Mouse (Mus musculus): ENCODE results near the gene Flcn. TPM values are rescaled to one million over a fixed set of nuclear protein-coding genes. Genes with fewer than 3 reads are reported as not detected.

Flcn gene
- polyA plus RNA-seq, 1 experiment, result 21.4 TPM

DNA sequence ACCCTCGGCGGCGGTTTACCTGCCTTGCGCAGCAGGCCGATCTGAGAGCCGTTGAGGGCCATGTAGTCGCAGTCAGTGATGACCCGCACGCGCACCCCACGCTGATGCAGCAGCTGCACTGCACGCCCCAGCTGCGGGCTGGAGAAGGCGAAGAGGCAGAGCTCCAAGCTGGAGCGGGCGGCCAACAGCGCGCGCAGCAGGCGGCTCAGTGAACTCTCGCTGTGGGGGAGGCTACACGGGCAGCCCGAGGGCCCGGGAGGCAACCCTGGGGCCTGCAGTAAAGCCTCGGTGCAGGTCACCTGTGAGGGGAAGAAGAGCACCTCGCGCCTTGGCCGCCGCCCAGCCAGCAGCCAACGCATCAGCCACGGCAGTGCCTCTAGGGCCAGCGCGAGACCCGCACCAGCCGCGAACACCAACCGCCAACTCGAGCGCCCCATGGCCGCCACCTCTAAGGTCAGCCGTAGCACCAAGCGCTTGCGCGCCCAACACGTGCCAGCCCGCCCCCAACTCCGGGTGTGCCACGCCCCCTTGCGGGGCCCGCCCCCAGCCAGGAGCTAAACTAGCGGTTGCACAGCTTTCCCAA, 22.5 kb downstream of the Flcn start, which contains the start of gene Pld6:
TSS of gene Pld6 (minus strand) at position 447 of the 583 bp plus-strand sequence.
- Histone ChIP-seq H3K4me3 (ENCODE audit: insufficient read depth, low read length) (0 out of 2 replicates have a peak within 1 kb of the TSS, but pooled peaks have one; percentile 7), H3K27ac (ENCODE audit: insufficient read depth, low read length) (no peak within 1 kb of the TSS), H3K4me1 (ENCODE audit: control insufficient read depth, insufficient read depth, low read length) (no peaks in the 10 kb centered on the region)
- TF ChIP-seq CTCF (IDR thresholded peaks at IDR 0.05; ENCODE audit: borderline replicate concordance, insufficient read depth, low read length) (no peak), POLR2A (IDR thresholded peaks at IDR 0.05; ENCODE audit: low read depth, low read length) (no peak)

DNA sequence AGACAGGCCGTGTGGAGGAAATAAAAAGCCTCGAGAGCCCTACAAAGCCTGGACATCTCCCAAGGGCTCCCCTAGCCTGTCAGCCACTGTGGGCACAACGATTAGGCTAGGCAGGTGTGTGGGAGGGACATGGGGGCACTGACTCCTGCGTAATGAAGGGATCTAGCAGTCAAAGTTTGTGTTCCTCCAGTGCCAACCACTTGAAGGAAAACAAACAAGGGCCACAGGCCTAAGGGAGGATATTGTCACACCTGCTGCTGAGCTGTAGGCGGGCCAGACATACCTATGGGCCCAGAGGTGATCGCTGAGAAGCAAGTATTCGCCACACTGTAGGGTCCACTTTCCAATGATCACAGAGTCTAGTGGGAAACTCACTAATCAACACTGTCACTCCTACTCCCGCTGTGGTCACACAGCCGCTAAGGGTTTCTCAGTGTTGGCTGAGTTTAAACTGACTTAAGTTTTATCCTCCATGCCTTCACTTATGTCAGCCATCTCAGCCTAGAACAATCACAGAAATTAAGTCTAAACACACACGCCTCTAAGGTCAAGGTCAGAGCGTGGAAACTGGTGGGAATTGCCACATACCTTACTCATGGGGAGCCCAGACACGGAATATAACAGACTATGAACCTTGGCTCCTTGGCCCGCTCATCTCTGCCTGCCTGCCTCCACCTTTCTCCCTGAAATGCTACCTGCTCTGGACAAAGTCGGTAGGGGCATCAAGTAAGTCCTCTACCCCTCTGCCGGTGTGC, 23.2 kb downstream of the Flcn start:
- Histone ChIP-seq H3K27ac (ENCODE audit: insufficient read depth, low read length) (no peak overlapping the region), H3K4me1 (ENCODE audit: control insufficient read depth, insufficient read depth, low read length) (no peaks in the 10 kb centered on the region), H3K4me3 (ENCODE audit: insufficient read depth, low read length) (no peak overlapping the region)
- TF ChIP-seq CTCF (IDR thresholded peaks at IDR 0.05; ENCODE audit: borderline replicate concordance, insufficient read depth, low read length) (no peak), POLR2A (IDR thresholded peaks at IDR 0.05; ENCODE audit: low read depth, low read length) (no peak)

- Histone ChIP-seq H3K27ac (ENCODE audit: insufficient read depth, low read length) (no peak overlapping the region), H3K4me1 (ENCODE audit: control insufficient read depth, insufficient read depth, low read length) (no peaks in the 10 kb centered on the region), H3K4me3 (ENCODE audit: insufficient read depth, low read length) (no peak overlapping the region)
- TF ChIP-seq POLR2A (IDR thresholded peaks at IDR 0.05; ENCODE audit: low read depth, low read length) (no peak), CTCF (IDR thresholded peaks at IDR 0.05; ENCODE audit: borderline replicate concordance, insufficient read depth, low read length) (no peak)
Observed at GRCm38 (mm10) chr11:59783591-59783990, 26.2 kb downstream of the Flcn start.

GRCm38 (mm10) chr11:59782091-59782590, 27.7 kb downstream of the Flcn start:
- Histone ChIP-seq H3K4me3 (ENCODE audit: insufficient read depth, low read length) (no peak overlapping the region), H3K4me1 (ENCODE audit: control insufficient read depth, insufficient read depth, low read length) (no peaks in the 10 kb centered on the region), H3K27ac (ENCODE audit: insufficient read depth, low read length) (no peak overlapping the region)
- TF ChIP-seq POLR2A (IDR thresholded peaks at IDR 0.05; ENCODE audit: low read depth, low read length) (no peak), CTCF (IDR thresholded peaks at IDR 0.05; ENCODE audit: borderline replicate concordance, insufficient read depth, low read length) (no peak)

DNA sequence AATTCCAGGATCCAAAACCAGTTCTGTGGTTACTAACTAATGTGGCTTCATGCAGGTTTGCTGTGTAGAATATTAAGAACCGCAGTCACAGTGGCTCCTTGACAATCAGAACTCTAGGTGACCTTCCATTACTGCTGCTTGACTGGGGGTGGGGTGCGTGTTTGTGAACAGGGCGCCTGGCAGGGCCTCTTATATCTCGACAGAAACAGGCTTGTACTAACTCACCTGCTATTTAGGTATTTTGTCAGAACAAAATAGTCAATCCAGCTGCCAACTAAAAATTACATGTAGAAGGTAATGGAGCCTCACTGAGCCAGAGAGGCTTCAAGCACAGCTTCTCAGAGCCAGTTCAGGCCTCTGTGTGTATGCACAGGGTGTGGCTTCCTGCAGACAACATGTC, 29.6 kb downstream of the Flcn start:
- H3K4me1 ChIP-seq (ENCODE audit: control insufficient read depth, insufficient read depth, low read length), result no peaks in the 10 kb centered on the region
- TF ChIP-seq CTCF (IDR thresholded peaks at IDR 0.05; ENCODE audit: borderline replicate concordance, insufficient read depth, low read length), result no peak
- TF ChIP-seq POLR2A (IDR thresholded peaks at IDR 0.05; ENCODE audit: low read depth, low read length), result no peak
- no peak overlapping the region for H3K27ac ChIP-seq (ENCODE audit: insufficient read depth, low read length)
- no peak overlapping the region for H3K4me3 ChIP-seq (ENCODE audit: insufficient read depth, low read length)

GRCm38 (mm10) chr11:59779406-59779805, 30.4 kb downstream of the Flcn start:
- Histone ChIP-seq H3K4me3 (ENCODE audit: insufficient read depth, low read length) (no peak overlapping the region), H3K27ac (ENCODE audit: insufficient read depth, low read length) (no peak overlapping the region), H3K4me1 (ENCODE audit: control insufficient read depth, insufficient read depth, low read length) (no peaks in the 10 kb centered on the region)
- TF ChIP-seq POLR2A (IDR thresholded peaks at IDR 0.05; ENCODE audit: low read depth, low read length) (no peak), CTCF (IDR thresholded peaks at IDR 0.05; ENCODE audit: borderline replicate concordance, insufficient read depth, low read length) (no peak)

DNA sequence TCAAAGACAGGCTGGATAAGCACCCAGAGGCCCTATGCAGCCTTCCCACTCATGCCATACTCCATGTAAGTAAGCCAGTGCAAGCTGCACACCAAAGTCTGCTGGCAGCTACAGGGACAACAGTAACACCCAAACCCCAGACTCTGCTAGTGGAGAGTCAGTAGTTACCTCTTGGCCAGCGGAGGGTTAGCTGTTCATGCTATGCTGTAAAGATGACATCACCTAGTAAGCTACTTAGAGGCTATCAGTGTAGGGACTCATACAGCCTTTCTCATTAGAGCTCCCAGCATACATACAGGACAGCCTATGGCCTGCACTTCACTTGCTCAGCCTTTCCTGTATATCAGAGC, 31.0 kb downstream of the Flcn start:
- Histone ChIP-seq H3K4me1 (ENCODE audit: control insufficient read depth, insufficient read depth, low read length) (no peaks in the 10 kb centered on the region), H3K4me3 (ENCODE audit: insufficient read depth, low read length) (no peak overlapping the region), H3K27ac (ENCODE audit: insufficient read depth, low read length) (no peak overlapping the region)
- no peak for TF ChIP-seq CTCF (IDR thresholded peaks at IDR 0.05; ENCODE audit: borderline replicate concordance, insufficient read depth, low read length)

GRCm38 (mm10) chr11:59778181-59778873, 31.5 kb downstream of the Flcn start:
- TF ChIP-seq POLR2A (IDR thresholded peaks at IDR 0.05; ENCODE audit: low read depth, low read length), result no peak
- peak; percentile 94 for TF ChIP-seq CTCF (IDR thresholded peaks at IDR 0.05; ENCODE audit: borderline replicate concordance, insufficient read depth, low read length)
- Histone ChIP-seq H3K4me1 (ENCODE audit: control insufficient read depth, insufficient read depth, low read length) (no peaks in the 10 kb centered on the region), H3K27ac (ENCODE audit: insufficient read depth, low read length) (no peak overlapping the region), H3K4me3 (ENCODE audit: insufficient read depth, low read length) (no peak overlapping the region)

DNA sequence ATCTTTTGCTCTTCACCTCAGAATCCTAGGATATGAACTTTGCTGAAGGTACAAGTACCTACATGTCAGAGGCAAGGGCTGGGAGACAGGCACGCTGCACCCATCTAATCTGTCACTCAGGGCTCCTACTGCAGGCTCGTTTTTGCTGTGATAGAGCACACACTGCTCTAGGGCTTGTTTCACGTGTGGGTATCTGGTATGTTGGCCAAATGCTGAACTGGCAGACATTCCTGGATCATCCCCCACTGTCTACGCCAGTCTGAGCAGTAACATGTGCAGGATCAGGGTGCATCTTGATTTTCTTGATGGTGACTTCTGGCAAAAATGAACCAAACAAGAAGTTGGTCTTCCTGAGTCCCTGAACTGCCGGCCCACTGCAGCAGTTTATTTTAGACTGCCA, 32.6 kb downstream of the Flcn start:
- no peaks in the 10 kb centered on the region for H3K4me1 ChIP-seq (ENCODE audit: control insufficient read depth, insufficient read depth, low read length)
- TF ChIP-seq CTCF (IDR thresholded peaks at IDR 0.05; ENCODE audit: borderline replicate concordance, insufficient read depth, low read length) (no peak), POLR2A (IDR thresholded peaks at IDR 0.05; ENCODE audit: low read depth, low read length) (no peak)
- no peak overlapping the region for H3K4me3 ChIP-seq (ENCODE audit: insufficient read depth, low read length)
- H3K27ac ChIP-seq (ENCODE audit: insufficient read depth, low read length), result no peak overlapping the region
